Mouse (Mus musculus) adrenal gland, postnatal 14 days (tissue): Measurements from ENCODE around the gene Cops2. TPM values are rescaled to one million over a fixed set of nuclear protein-coding genes. Genes with fewer than 3 reads are reported as not detected.

Experiments used
- DNase-seq: peaks from one replicate; pipeline ENCODE4 v3.0.0; 2021; ENCODE audit warnings: mixed read lengths
- total RNA-seq: library from RNA; stranded (reverse); gene quantifications from 2 replicates; pipeline ENCODE4 v1.2.3, GENCODE M21; 2021

The Cops2 gene
- total RNA-seq, 1 experiment from 2014 or later: 137 TPM

GRCm38 (mm10) chr2:125781978-125782718 is 76.8 kb downstream of the Cops2 start:
- no peak for DNase-seq

GRCm38 (mm10) chr2:125781006-125781405 is 77.9 kb downstream of the Cops2 start:
- no peak for DNase-seq

Other genes starting within 250 kb of the Cops2 start
- gene Cep152, start 234.0 kb downstream of the Cops2 start, total RNA-seq: 3.7 and 5.4 TPM in 2 replicates
- gene Eid1, start 186.0 kb downstream of the Cops2 start, total RNA-seq: 111 and 115 TPM in 2 replicates
- 3.0 and 3.9 TPM in 2 replicates for gene Shc4, start 135.0 kb downstream of the Cops2 start, total RNA-seq
- 52.9 and 56.7 TPM in 2 replicates for gene Secisbp2l, start 76.3 kb downstream of the Cops2 start, total RNA-seq
- 45.1 and 48.4 TPM in 2 replicates for gene Galk2, start within 50 bp of the Cops2 start, total RNA-seq
- gene Fgf7, start 175.5 kb upstream of the Cops2 start, total RNA-seq: 0.19 and 0.78 TPM in 2 replicates